Mouse (Mus musculus) ES-E14 (cell line): ENCODE data around the gene Il4i1. TPM values are rescaled to one million over a fixed set of nuclear protein-coding genes. Genes with fewer than 3 reads are reported as not detected.

Experiments
- DNase-seq: peaks from one replicate; pipeline ENCODE4 v3.0.0-alpha.2; 2013; ENCODE audit warnings: low read depth, low spot score
- H3K27ac ChIP-seq: 2 replicates; pipeline ENCODE4 v1.5.1; 2012; ENCODE audit warnings: low read depth, mild to moderate bottlenecking, low read length, moderate library complexity, mixed read lengths; ENCODE audit not compliant: poor library complexity, insufficient read depth, severe bottlenecking
- H3K36me3 ChIP-seq: 2 replicates; pipeline ENCODE4 v1.6.1; 2012; ENCODE audit warnings: mild to moderate bottlenecking, low read length, moderate library complexity, mixed read lengths; ENCODE audit not compliant: control insufficient read depth, poor library complexity, insufficient read depth, severe bottlenecking
- H3K4me1 ChIP-seq, 2 experiments: fragments of 150-350 bp in 1 of 2; sonication (generic) in 1 of 2; 2 replicates each; pipeline ENCODE4 v1.6.1; 2012; ENCODE audit warnings: low read length in 2 of 2, mild to moderate bottlenecking in 1 of 2, mixed read lengths in 1 of 2; ENCODE audit not compliant: control insufficient read depth in 2 of 2, insufficient read depth in 2 of 2, poor library complexity in 1 of 2
- H3K4me3 ChIP-seq, 2 experiments: fragments of 150-350 bp in 1 of 2; sonication (generic) in 1 of 2; 2 replicates each; pipeline ENCODE4 v1.5.1; 2012; ENCODE audit warnings: low read length in 2 of 2, low read depth in 1 of 2, mild to moderate bottlenecking in 1 of 2, mixed read lengths in 1 of 2; ENCODE audit not compliant: insufficient read depth in 1 of 2, poor library complexity in 1 of 2, severe bottlenecking in 1 of 2
- H3K9ac ChIP-seq: 2 replicates; pipeline ENCODE4 v1.6.1; 2012; ENCODE audit warnings: low read depth, mild to moderate bottlenecking, low read length, mixed read lengths; ENCODE audit not compliant: poor library complexity, insufficient read depth, severe bottlenecking
- H3K9me3 ChIP-seq: fragments of 150-350 bp; sonication (generic); 2 replicates; pipeline ENCODE4 v1.6.1; 2012; ENCODE audit warnings: low read depth, mild to moderate bottlenecking, low read length; ENCODE audit not compliant: control insufficient read depth, insufficient read depth
- CHD2 ChIP-seq: IDR thresholded peaks from 2 replicates; pipeline ENCODE4 v1.6.1; 2014; ENCODE audit warnings: mild to moderate bottlenecking, low read depth, low read length, inconsistent platforms
- HCFC1 ChIP-seq: IDR thresholded peaks from 2 replicates; pipeline ENCODE4 v1.6.1; 2012; ENCODE audit warnings: low read length, inconsistent platforms, borderline replicate concordance; ENCODE audit not compliant: insufficient read depth
- MAFK ChIP-seq: IDR thresholded peaks from 2 replicates; pipeline ENCODE4 v1.6.1; 2014; ENCODE audit warnings: mild to moderate bottlenecking, low read depth, low read length, inconsistent platforms; ENCODE audit not compliant: insufficient read depth
- ZC3H11A ChIP-seq: IDR thresholded peaks from 2 replicates; pipeline ENCODE4 v1.6.1; 2012; ENCODE audit warnings: low read depth, mild to moderate bottlenecking, inconsistent platforms, low read length, borderline replicate concordance
- ZNF384 ChIP-seq: IDR thresholded peaks from 2 replicates; pipeline ENCODE4 v1.6.1; 2012; ENCODE audit warnings: low read depth, low read length, inconsistent platforms
- in situ Hi-C, 2 experiments: fragments of 600-800 bp; cut with MboI; formaldehyde crosslinking; loops; one replicate each; pipeline ENCODE4 v1.15.1; 2025; ENCODE audit warnings: low sequenced_read_pairs in 2 of 2, inconsistent platforms in 1 of 2; ENCODE audit not compliant: unreplicated experiment in 2 of 2
- total RNA-seq: library from RNA; depleted of rRNA; stranded (reverse); fragments of 300-350 nt; gene quantifications from 2 replicates; pipeline ENCODE4 v1.2.3, GENCODE M21; 2012; rRNA removed

The Il4i1 gene
- 4.8 and 6.0 TPM in 2 replicates for total RNA-seq

- H3K27ac ChIP-seq: peak within 1 kb of the TSS; percentile 100
- peak within 1 kb of the TSS; percentile 100 for H3K9ac ChIP-seq
- in situ Hi-C loops: no loop called here
- peaks cover 3 to 21% of the 10 kb centered on the region in 2 experiments; a peak in 3 of 4 replicates for H3K4me1 ChIP-seq
- H3K36me3 ChIP-seq: peaks cover 19% of the 10 kb centered on the region; the same call in 1 of the 2 replicates
- H3K9me3 ChIP-seq: no peaks in the 10 kb centered on the region
- peak; percentile 99 for DNase-seq
- no peak for TF ChIP-seq ZNF384
- TF ChIP-seq ZC3H11A: no peak
- TF ChIP-seq MAFK: no peak
- 0 out of 2 replicates have a peak, but pooled peaks have one; percentile 24 for TF ChIP-seq HCFC1
- TF ChIP-seq CHD2: peak; percentile 90
- peak within 1 kb of the TSS; percentile 94 to 99 for H3K4me3 ChIP-seq
Observed at GRCm38 (mm10) chr7:44815721-44816469, at the start of gene Il4i1, which contains the start of gene Nup62. Il4i1 (plus strand) TSS chr7:44816387. Nup62 (plus strand) TSS chr7:44816088.

- H3K9ac ChIP-seq: no peak overlapping the region
- H3K27ac ChIP-seq: no peak overlapping the region
- DNase-seq: no peak
- H3K9me3 ChIP-seq: no peaks in the 10 kb centered on the region
- H3K4me1 ChIP-seq: peaks cover 0 to 4% of the 10 kb centered on the region in 2 experiments; a peak in 1 of 4 replicates
- TF ChIP-seq MAFK (no peak), ZNF384 (no peak), CHD2 (no peak), ZC3H11A (no peak), HCFC1 (no peak)
- in situ Hi-C loops: no loop called here
- H3K4me3 ChIP-seq: no peak overlapping the region
- peaks cover 32% of the 10 kb centered on the region; the same call in 1 of the 2 replicates for H3K36me3 ChIP-seq
Observed at GRCm38 (mm10) chr7:44768129-44768528, 48.1 kb upstream of the Il4i1 start.

- Histone ChIP-seq H3K4me1 (peaks cover 0 to 4% of the 10 kb centered on the region in 2 experiments; a peak in 1 of 4 replicates), H3K36me3 (peaks cover 25% of the 10 kb centered on the region; the same call in 1 of the 2 replicates)
- peak; percentile 58; the same call in 1 of the 2 replicates for TF ChIP-seq HCFC1
- TF ChIP-seq MAFK: peak; percentile 21; the same call in 1 of the 2 replicates
- TF ChIP-seq ZC3H11A: no peak
Observed at GRCm38 (mm10) chr7:44770046-44770578, 46.1 kb upstream of the Il4i1 start.

GRCm38 (mm10) chr7:44772591-44773204 is 43.5 kb upstream of the Il4i1 start:
- in situ Hi-C loops: no loop called here
- TF ChIP-seq ZNF384: no peak
- no peak for DNase-seq
- peaks cover 21% of the 10 kb centered on the region; the same call in 1 of the 2 replicates for H3K36me3 ChIP-seq
- no peak overlapping the region for H3K9ac ChIP-seq
- no peak overlapping the region for H3K4me3 ChIP-seq
- H3K9me3 ChIP-seq: no peaks in the 10 kb centered on the region
- H3K27ac ChIP-seq: no peak overlapping the region
- H3K4me1 ChIP-seq: peaks cover 0 to 4% of the 10 kb centered on the region in 2 experiments; a peak in 1 of 4 replicates

More at GRCm38 (mm10) chr7:44770046-44770578, 46.1 kb upstream of the Il4i1 start:
- no peaks in the 10 kb centered on the region for H3K9me3 ChIP-seq
- in situ Hi-C loops: no loop called here
- no peak overlapping the region for H3K27ac ChIP-seq
- H3K9ac ChIP-seq: no peak overlapping the region
- peak; percentile 82 for DNase-seq
- H3K4me3 ChIP-seq: no peak overlapping the region
